Mouse (Mus musculus) hindbrain, embryonic 15.5 days (tissue): ENCODE results near the gene Rcc1. TPM values are rescaled to one million over a fixed set of nuclear protein-coding genes. Genes with fewer than 3 reads are reported as not detected.

Experiments
- ATAC-seq: fragments of 200-750 bp; cut with Nextera tagmentation; 2 replicates; pipeline ENCODE4 v1.8.0; 2017; ENCODE audit warnings: low read depth, moderate number of reproducible peaks, moderate TSS enrichment; ENCODE audit not compliant: low FRiP score
- H3K27ac ChIP-seq: fragments of 300-500 bp; sonication (generic); replicated peaks from 2 replicates; pipeline ENCODE4 v1.5.1; 2015; ENCODE audit warnings: mild to moderate bottlenecking, inconsistent platforms
- H3K27me3 ChIP-seq: fragments of 300-500 bp; sonication (generic); 2 replicates; pipeline ENCODE4 v1.6.1; 2015; ENCODE audit warnings: control low read depth, inconsistent platforms
- H3K36me3 ChIP-seq: fragments of 300-500 bp; sonication (generic); 2 replicates; pipeline ENCODE4 v1.6.1; 2015; ENCODE audit warnings: control low read depth, inconsistent platforms
- H3K4me1 ChIP-seq: fragments of 300-500 bp; sonication (generic); replicated peaks from 2 replicates; pipeline ENCODE4 v1.6.1; 2015; ENCODE audit warnings: control low read depth, inconsistent platforms
- H3K4me2 ChIP-seq: fragments of 300-500 bp; sonication (generic); 2 replicates; pipeline ENCODE4 v1.6.1; 2015; ENCODE audit warnings: moderate library complexity, mild to moderate bottlenecking, inconsistent platforms
- H3K4me3 ChIP-seq: fragments of 300-500 bp; sonication (generic); 2 replicates; pipeline ENCODE4 v1.5.1; 2015; ENCODE audit warnings: mild to moderate bottlenecking, inconsistent platforms
- H3K9ac ChIP-seq: fragments of 300-500 bp; sonication (generic); 2 replicates; pipeline ENCODE4 v1.6.1; 2015; ENCODE audit warnings: inconsistent platforms
- H3K9me3 ChIP-seq: fragments of 300-500 bp; sonication (generic); 2 replicates; pipeline ENCODE4 v1.6.1; 2016; ENCODE audit warnings: control low read depth, inconsistent platforms
- WGBS: fragments of 180-500 bp; shearing (Covaris S2); methylation state at CpG from one replicate; pipeline ENCODE4 v1.1.7; 2015; 5-methylcytosine and 5-hydroxymethylcytosine counted together
- polyA plus RNA-seq: library from polyadenylated mRNA; unstranded; fragments of >200 nt; fragmentation: Nextera tagmentation; extraction: Ambion mirVana; gene quantifications from 2 replicates; pipeline ENCODE4 v1.2.1, GENCODE M21; 2015

Gene Rcc1
- 35.4 and 40.3 TPM in 2 replicates for polyA plus RNA-seq

DNA sequence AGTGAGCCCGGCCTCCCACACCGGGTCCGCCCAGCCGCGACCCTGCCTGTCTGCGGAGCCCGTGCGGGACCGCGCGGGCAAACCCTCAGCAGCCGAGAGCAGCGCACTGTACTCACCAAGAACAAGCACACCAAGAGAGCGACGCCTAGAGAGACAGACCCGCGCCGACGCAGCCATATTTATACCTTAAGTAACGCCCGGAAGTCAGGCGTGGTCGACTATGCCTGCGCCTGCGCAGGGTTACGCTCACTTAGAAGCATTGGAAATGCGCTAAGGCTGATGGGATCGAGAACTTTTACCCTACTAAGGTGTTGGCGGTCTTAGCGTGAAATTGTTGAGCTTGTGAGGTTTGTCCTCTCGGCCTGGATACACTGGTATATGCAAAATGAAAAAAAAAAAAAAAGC, at the start of gene Rcc1:
Gene Rcc1, minus strand, starts transcription at position 125 of the 405 bp plus-strand sequence.
- Histone ChIP-seq H3K4me1 (peaks cover 24% of the 10 kb centered on the region), H3K27me3 (no peaks in the 10 kb centered on the region), H3K9ac (peak within 1 kb of the TSS; percentile 89), H3K4me2 (peak within 1 kb of the TSS; percentile 95), H3K27ac (peak within 1 kb of the TSS; percentile 95), H3K36me3 (peaks cover 12% of the 10 kb centered on the region; the same call in 1 of the 2 replicates), H3K9me3 (no peaks in the 10 kb centered on the region), H3K4me3 (peak within 1 kb of the TSS; percentile 87)
- ATAC-seq: peak; percentile 94
- WGBS: under 1% methylated on average over 31 of the region's 31 CpGs

DNA sequence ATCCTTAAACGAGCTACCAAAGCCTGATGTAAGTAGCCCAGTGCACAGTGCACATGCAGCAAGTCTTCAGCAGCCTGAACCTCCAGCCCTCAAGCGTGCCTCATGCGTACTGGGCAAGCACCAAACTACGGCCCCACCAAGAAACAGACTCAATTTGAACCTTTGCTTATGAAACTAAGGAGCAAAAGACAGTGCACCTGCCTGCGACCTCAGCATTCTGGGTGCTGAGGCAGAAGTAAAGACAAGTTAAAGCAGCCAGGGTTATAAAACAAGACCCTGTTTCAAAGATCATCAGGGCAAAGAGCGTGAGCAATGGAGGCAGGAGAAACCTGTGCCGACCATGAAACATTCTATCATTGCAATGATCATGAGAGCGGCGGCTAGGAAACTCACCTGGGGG, 47.6 kb upstream of the Rcc1 start:
- H3K36me3 ChIP-seq: no peaks in the 10 kb centered on the region
- peaks cover 10% of the 10 kb centered on the region; the same call in 1 of the 2 replicates for H3K4me1 ChIP-seq
- no peak overlapping the region for H3K9ac ChIP-seq
- no peak for ATAC-seq
- no peaks in the 10 kb centered on the region for H3K9me3 ChIP-seq
- no peaks in the 10 kb centered on the region for H3K27me3 ChIP-seq
- 97% methylated on average over 9 of the region's 9 CpGs for WGBS
- no peak overlapping the region for H3K27ac ChIP-seq
- H3K4me2 ChIP-seq: no peak overlapping the region
- H3K4me3 ChIP-seq: no peak overlapping the region

DNA sequence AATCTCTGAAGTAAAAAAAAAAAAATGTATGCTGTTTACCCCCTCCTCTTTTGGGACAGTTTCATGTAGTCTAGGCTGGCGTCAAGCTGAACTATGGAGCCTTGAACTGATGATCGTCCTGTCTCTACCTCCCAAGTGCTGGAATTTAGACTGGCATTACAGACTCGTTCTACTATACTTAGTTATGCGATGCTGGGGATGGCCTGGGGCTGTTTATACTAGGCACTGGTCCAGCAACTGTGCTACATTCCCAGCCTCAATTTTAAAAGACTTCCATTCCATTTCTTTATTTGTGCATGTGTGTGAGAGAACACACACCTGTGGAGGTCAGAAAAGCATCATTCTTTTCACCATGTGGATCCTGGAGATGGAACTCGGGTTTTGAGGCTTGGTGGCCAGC, 45.5 kb upstream of the Rcc1 start:
- peaks cover 10% of the 10 kb centered on the region; the same call in 1 of the 2 replicates for H3K4me1 ChIP-seq
- 76% methylated on average over 5 of the region's 5 CpGs for WGBS
- H3K27me3 ChIP-seq: no peaks in the 10 kb centered on the region
- H3K9ac ChIP-seq: no peak overlapping the region
- H3K27ac ChIP-seq: no peak overlapping the region
- ATAC-seq: no peak
- H3K4me3 ChIP-seq: no peak overlapping the region
- H3K4me2 ChIP-seq: no peak overlapping the region
- H3K36me3 ChIP-seq: no peaks in the 10 kb centered on the region
- no peaks in the 10 kb centered on the region for H3K9me3 ChIP-seq

DNA sequence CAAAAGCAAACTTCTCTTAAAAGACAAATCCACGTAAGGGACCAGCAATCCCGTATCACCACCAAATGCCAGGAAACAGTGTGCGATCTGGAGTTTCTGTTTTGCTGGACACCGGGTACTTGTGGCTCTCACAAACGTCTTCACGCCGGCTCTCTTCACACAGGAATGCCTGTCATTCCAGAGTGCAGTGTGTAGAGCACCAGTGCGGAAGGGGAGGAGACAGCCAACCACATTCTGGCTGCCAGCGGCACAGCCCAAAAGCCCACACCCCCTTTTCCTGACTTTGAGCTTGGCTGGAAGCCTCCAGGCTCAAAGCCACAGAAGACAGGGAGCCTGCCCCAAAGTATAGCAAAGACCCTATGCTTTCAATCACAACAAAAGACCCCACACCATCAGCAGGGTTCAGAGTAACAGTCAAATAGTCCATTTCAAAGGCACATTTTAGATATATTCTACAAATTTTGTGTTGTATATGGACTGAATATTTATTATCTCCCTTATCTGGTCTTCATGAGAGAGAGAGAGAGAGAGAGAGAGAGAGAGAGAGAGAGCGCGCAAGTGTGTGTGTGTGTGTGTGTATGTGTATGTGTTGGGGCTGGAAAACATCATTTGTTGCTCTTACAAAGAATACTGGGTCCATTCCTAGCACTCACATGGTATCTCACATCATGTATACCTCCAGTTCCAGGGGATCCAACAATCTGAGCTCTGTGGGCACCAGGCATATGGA, 44.8 kb upstream of the Rcc1 start:
- WGBS: 41% methylated on average over 11 of the region's 11 CpGs
- no peaks in the 10 kb centered on the region for H3K27me3 ChIP-seq
- peak overlapping the region; percentile 27 for H3K4me2 ChIP-seq
- no peaks in the 10 kb centered on the region for H3K9me3 ChIP-seq
- no peaks in the 10 kb centered on the region for H3K36me3 ChIP-seq
- ATAC-seq: peak; percentile 27; the same call in 1 of the 2 replicates
- peak overlapping the region; percentile 8 for H3K4me3 ChIP-seq
- no peak overlapping the region for H3K9ac ChIP-seq
- peaks cover 10% of the 10 kb centered on the region; the same call in 1 of the 2 replicates for H3K4me1 ChIP-seq
- no peak overlapping the region for H3K27ac ChIP-seq

DNA sequence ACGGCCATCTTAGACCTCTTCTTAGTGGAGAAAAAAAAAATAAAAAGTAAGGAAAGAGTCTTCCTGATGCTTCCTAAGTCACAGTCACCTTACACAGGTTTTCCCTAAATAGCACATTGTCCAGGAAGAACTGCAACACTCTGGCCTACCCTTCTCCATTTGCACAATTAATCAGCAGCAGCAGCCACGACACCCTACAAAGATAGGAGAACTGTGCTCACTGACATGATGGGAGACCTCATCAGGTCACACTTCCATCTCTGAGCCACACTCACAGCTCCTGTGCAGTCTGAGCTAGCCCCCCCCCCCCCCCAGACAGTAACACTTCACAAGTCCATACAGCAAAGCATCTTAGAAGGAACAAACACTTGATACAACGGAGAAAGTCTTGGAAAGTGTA, 43.7 kb upstream of the Rcc1 start:
- no peaks in the 10 kb centered on the region for H3K9me3 ChIP-seq
- no peak overlapping the region for H3K9ac ChIP-seq
- ATAC-seq: no peak
- 89% methylated on average over 3 of the region's 3 CpGs for WGBS
- H3K27ac ChIP-seq: no peak overlapping the region
- H3K4me3 ChIP-seq: no peak overlapping the region
- no peaks in the 10 kb centered on the region for H3K36me3 ChIP-seq
- H3K4me2 ChIP-seq: no peak overlapping the region
- H3K27me3 ChIP-seq: no peaks in the 10 kb centered on the region
- H3K4me1 ChIP-seq: peaks cover 10% of the 10 kb centered on the region; the same call in 1 of the 2 replicates

DNA sequence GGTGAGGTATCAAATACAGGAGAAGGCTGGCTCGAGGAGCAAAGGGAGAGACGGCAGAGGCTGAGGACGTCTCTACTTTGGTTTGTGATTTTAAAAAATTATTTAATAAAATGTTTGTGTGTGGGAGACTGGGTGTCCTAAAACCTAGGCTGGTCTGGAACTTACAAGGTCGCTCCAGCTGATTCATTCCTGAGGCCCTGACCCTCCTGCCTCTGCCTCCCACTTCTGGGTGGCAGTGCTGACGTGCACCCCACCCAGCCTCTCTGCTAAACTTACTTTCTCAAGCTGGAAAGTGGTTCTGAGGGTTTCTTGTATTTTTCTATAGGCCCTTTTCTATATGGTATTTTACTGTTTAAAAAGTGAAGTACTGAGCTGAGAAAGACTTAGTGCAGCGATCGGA, 42.8 kb upstream of the Rcc1 start:
- no peak for ATAC-seq
- Histone ChIP-seq H3K4me3 (no peak overlapping the region), H3K36me3 (no peaks in the 10 kb centered on the region), H3K4me2 (no peak overlapping the region), H3K4me1 (peaks cover 10% of the 10 kb centered on the region; the same call in 1 of the 2 replicates), H3K9ac (no peak overlapping the region), H3K27ac (no peak overlapping the region), H3K9me3 (no peaks in the 10 kb centered on the region), H3K27me3 (no peaks in the 10 kb centered on the region)
- 95% methylated on average over 7 of the region's 7 CpGs for WGBS

DNA sequence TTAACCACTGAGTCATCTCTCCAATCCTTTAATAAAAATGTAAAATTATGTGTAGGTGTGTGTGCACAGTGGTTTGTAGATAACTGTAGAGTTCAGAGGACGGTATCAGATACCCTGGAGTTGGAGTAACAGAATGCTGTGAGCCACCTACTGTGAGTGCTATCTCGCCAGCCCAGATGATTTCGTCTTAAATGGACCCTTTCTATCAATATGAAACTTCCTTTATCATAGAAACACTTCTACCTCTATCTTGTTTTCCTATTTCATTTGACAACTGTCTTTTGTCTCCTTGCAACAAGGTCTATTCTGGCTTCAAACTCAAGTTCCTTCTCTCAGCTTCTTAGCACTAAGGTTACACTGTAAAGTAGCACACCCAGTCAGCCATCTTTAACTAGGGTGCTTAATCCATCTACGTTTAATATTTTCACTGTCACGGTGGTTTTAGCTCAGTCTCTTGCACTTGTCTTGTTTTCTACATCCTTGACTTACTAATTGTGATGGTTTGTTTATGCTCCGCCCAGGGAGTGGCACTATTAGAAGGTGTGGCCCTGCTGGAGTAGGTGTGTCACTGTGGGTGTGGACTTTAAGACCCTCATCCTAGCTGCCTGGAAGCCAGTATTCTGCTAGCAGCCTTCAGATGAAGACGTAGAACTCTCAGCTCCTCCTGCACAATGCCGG, 37.8 kb upstream of the Rcc1 start:
- Histone ChIP-seq H3K27me3 (no peaks in the 10 kb centered on the region), H3K27ac (no peak overlapping the region), H3K4me2 (no peak overlapping the region), H3K4me3 (no peak overlapping the region), H3K36me3 (no peaks in the 10 kb centered on the region), H3K9ac (no peak overlapping the region), H3K4me1 (no peaks in the 10 kb centered on the region), H3K9me3 (no peaks in the 10 kb centered on the region)
- WGBS: 92% methylated on average over 8 of the region's 8 CpGs
- no peak for ATAC-seq

DNA sequence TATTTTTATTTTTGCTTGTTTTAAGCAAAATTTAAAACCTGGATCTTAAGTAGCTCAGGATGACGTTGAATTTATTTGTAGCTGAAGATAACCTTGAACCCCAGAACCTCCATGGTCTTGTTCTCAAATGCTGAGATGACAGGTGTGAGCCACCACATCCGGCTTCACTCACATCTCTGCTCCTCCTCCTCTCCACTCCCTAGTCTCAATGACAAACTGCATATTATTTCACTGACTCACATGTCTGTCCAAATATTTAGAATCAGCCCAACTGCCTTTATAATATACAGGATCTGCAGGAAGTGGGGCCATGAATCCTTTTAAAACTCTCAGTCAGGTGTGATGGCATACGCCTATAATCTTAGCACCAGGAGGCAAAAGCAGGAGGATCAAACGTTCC, 35.9 kb upstream of the Rcc1 start:
- no peak overlapping the region for H3K9ac ChIP-seq
- no peaks in the 10 kb centered on the region for H3K27me3 ChIP-seq
- H3K9me3 ChIP-seq: no peaks in the 10 kb centered on the region
- H3K27ac ChIP-seq: no peak overlapping the region
- no peak overlapping the region for H3K4me3 ChIP-seq
- ATAC-seq: no peak
- no peaks in the 10 kb centered on the region for H3K36me3 ChIP-seq
- no peaks in the 10 kb centered on the region for H3K4me1 ChIP-seq
- H3K4me2 ChIP-seq: no peak overlapping the region
- WGBS: 91% methylated on average over 4 of the region's 4 CpGs

DNA sequence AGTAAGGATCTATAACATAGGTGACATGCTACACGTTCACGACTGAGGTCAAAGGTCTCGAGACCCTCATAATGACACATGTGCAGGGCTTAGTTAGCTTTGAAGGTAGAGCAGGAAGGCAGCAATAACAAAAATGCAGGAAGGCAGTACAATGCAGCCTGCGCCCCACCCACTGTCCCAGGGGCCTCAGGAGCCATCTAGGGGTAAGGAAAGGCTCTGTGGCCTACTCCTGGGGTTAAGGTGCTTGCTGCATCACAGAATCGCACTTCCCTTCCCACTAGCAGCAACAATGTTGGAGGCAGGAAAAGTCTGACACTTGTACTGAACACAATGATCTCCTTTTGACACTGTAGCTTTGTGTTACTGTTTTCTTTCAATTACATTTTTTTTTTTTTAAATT, 34.2 kb upstream of the Rcc1 start:
- H3K4me1 ChIP-seq: no peaks in the 10 kb centered on the region
- H3K27ac ChIP-seq: no peak overlapping the region
- H3K36me3 ChIP-seq: no peaks in the 10 kb centered on the region
- no peak for ATAC-seq
- no peaks in the 10 kb centered on the region for H3K9me3 ChIP-seq
- 81% methylated on average over 5 of the region's 5 CpGs for WGBS
- H3K4me3 ChIP-seq: no peak overlapping the region
- no peak overlapping the region for H3K9ac ChIP-seq
- no peak overlapping the region for H3K4me2 ChIP-seq
- no peaks in the 10 kb centered on the region for H3K27me3 ChIP-seq

DNA sequence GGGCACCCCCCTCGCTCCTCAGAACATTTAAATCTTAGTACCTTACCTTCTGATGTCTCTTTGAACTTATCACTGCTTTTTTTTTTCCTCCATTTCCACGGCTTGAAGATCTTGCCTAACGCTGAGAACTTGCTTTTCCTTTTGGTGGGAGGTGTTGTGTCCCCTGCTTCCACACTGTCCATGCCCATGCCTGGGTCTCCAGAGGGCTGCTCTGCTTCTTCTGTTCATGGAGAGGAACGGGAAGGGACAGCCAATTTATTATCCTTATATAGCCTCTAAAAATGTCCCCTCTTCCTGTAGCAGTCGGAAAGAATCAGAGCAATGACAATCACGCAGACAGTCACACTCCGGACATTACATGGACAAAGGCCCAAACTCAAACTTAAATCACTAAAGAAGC, 33.4 kb upstream of the Rcc1 start:
- no peaks in the 10 kb centered on the region for H3K9me3 ChIP-seq
- H3K9ac ChIP-seq: no peak overlapping the region
- no peaks in the 10 kb centered on the region for H3K36me3 ChIP-seq
- H3K4me2 ChIP-seq: no peak overlapping the region
- H3K27ac ChIP-seq: no peak overlapping the region
- H3K4me3 ChIP-seq: no peak overlapping the region
- WGBS: 86% methylated on average over 7 of the region's 7 CpGs
- no peaks in the 10 kb centered on the region for H3K27me3 ChIP-seq
- no peak for ATAC-seq
- no peaks in the 10 kb centered on the region for H3K4me1 ChIP-seq

DNA sequence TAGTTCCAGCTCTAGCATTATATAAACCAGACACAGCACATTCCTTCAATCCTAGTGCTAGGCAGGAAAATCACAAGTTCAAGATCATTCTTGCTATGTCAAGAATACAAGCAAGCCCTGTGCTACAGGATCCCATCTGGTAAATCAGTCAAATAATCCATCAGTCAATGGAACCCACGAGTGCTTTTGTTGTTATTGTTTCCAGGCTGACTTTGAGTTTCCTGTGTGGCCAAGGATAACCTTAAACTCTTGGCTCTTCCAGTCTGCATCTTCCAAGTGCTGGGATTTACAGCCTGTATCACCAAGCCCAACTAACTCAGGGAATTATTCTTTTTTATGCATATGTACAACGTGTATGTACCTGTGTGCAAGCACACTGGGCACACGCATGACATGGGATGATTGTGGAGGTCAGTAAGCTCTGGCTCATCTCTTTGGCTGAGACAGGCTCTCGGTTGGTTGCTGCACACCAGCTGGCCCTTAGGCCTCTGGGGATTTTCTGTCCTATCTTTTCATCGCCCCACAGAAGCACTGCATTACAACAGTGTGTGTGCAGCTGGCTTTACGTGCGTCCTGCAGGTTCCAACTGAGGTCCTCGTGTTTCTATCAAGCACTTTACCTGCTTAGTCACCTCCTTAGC, 32.5 kb upstream of the Rcc1 start:
- Histone ChIP-seq H3K4me3 (no peak overlapping the region), H3K27me3 (no peaks in the 10 kb centered on the region), H3K36me3 (no peaks in the 10 kb centered on the region), H3K9ac (no peak overlapping the region), H3K9me3 (no peaks in the 10 kb centered on the region), H3K27ac (no peak overlapping the region), H3K4me2 (no peak overlapping the region), H3K4me1 (no peaks in the 10 kb centered on the region)
- no peak for ATAC-seq
- 68% methylated on average over 8 of the region's 8 CpGs for WGBS

DNA sequence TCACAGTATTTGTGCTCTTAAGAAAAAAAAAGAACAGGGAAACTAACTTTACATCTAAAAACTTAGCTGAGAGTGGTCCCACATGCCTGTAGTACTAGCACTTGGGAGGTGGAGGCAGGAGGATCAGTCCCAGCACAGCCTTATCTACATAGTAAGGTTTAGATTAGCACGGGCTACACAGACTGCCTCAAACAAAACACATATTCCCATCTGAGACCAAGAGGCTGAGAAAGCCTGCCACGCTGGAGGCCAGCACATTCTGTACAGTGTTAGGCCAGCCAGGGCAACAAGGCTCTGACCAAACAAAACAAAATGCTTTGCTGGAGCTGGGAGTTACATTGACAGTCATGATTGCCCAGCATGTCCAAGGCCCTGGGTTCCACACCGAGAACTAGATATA, 30.1 kb upstream of the Rcc1 start:
- Histone ChIP-seq H3K4me2 (no peak overlapping the region), H3K27ac (no peak overlapping the region), H3K4me3 (no peak overlapping the region), H3K9me3 (no peaks in the 10 kb centered on the region), H3K4me1 (no peaks in the 10 kb centered on the region), H3K36me3 (no peaks in the 10 kb centered on the region), H3K9ac (no peak overlapping the region), H3K27me3 (no peaks in the 10 kb centered on the region)
- no peak for ATAC-seq
- WGBS: 91% methylated on average over 3 of the region's 3 CpGs
